Mouse (Mus musculus) liver, embryonic 13.5 days (tissue): ENCODE data around the gene Rhog. TPM values are rescaled to one million over a fixed set of nuclear protein-coding genes. Genes with fewer than 3 reads are reported as not detected.
A peak's percentile ranks its signal among the peaks of the same experiment; 100 is the strongest.

Experiments
- ATAC-seq: fragments of 200-750 bp; cut with Nextera tagmentation; 2 replicates; pipeline ENCODE4 v1.8.0; 2017; ENCODE audit warnings: low read depth, mild to moderate bottlenecking, moderate number of reproducible peaks, moderate library complexity
- DNase-seq: peaks from one replicate; pipeline ENCODE4 v3.0.0; 2022
- H3K27ac ChIP-seq: fragments of 300-500 bp; sonication (generic); 2 replicates; pipeline ENCODE4 v1.5.1; 2015; ENCODE audit warnings: moderate library complexity, mild to moderate bottlenecking, inconsistent platforms
- H3K27me3 ChIP-seq: fragments of 300-500 bp; sonication (generic); 2 replicates; pipeline ENCODE4 v1.6.1; 2015; ENCODE audit warnings: mild to moderate bottlenecking, inconsistent platforms
- H3K36me3 ChIP-seq: fragments of 300-500 bp; sonication (generic); 2 replicates; pipeline ENCODE4 v1.6.1; 2015; ENCODE audit warnings: mild to moderate bottlenecking, inconsistent platforms
- H3K4me1 ChIP-seq: fragments of 300-500 bp; sonication (generic); replicated peaks from 2 replicates; pipeline ENCODE4 v1.6.1; 2015; ENCODE audit warnings: inconsistent platforms
- H3K4me2 ChIP-seq: fragments of 300-500 bp; sonication (generic); 2 replicates; pipeline ENCODE4 v1.6.1; 2015; ENCODE audit warnings: inconsistent platforms, mild to moderate bottlenecking, moderate library complexity
- H3K4me3 ChIP-seq: fragments of 300-500 bp; sonication (generic); replicated peaks from 2 replicates; pipeline ENCODE4 v1.5.1; 2015; ENCODE audit warnings: mild to moderate bottlenecking, inconsistent platforms
- H3K9ac ChIP-seq: fragments of 300-500 bp; sonication (generic); 2 replicates; pipeline ENCODE4 v1.6.1; 2015; ENCODE audit warnings: mild to moderate bottlenecking, inconsistent platforms
- H3K9me3 ChIP-seq: fragments of 300-500 bp; sonication (generic); replicated peaks from 2 replicates; pipeline ENCODE4 v1.6.1; 2016; ENCODE audit warnings: inconsistent platforms
- WGBS: fragments of 180-500 bp; shearing (Covaris S2); methylation state at CpG from one replicate; pipeline ENCODE4 v1.1.7; 2015; ENCODE audit not compliant: insufficient replicate concordance; 5-methylcytosine and 5-hydroxymethylcytosine counted together
- polyA plus RNA-seq: library from polyadenylated mRNA; unstranded; fragments of >200 nt; fragmentation: Nextera tagmentation; extraction: Ambion mirVana; gene quantifications from 2 replicates; pipeline ENCODE4 v1.2.1, GENCODE M21; 2015

The Rhog gene
- polyA plus RNA-seq, 1 experiment from 2014 or later = 56.0 TPM

GRCm38 (mm10) chr7:102211071-102211470 is 44.8 kb downstream of the Rhog start:
- Histone ChIP-seq H3K4me3 (peak overlapping the region; percentile 92), H3K27ac (peak overlapping the region; percentile 88), H3K4me2 (peak overlapping the region; percentile 85), H3K9me3 (no peaks in the 10 kb centered on the region), H3K4me1 (peaks cover 27% of the 10 kb centered on the region), H3K36me3 (0 out of 2 replicates have a peak, but pooled peaks cover 4% of the 10 kb centered on the region), H3K27me3 (no peaks in the 10 kb centered on the region), H3K9ac (peak overlapping the region; percentile 79)
- WGBS = 42% methylated on average over 3 of the region's 3 CpGs
- ATAC-seq (no peak), DNase-seq (no peak)

GRCm38 (mm10) chr7:102209756-102210721 is 45.8 kb downstream of the Rhog start, which contains the start of the genes Nup98 and Pgap2:
Gene Nup98, minus strand, starts transcription at chr7:102210176.
Gene Pgap2, plus strand, starts transcription at chr7:102210208.
- Histone ChIP-seq H3K9ac (peak within 1 kb of the TSS; percentile 91), H3K4me3 (peak within 1 kb of the TSS; percentile 92), H3K9me3 (no peaks in the 10 kb centered on the region), H3K4me1 (peaks cover 35% of the 10 kb centered on the region), H3K27ac (peak within 1 kb of the TSS; percentile 88), H3K4me2 (peak within 1 kb of the TSS; percentile 85), H3K36me3 (0 out of 2 replicates have a peak, but pooled peaks cover 4% of the 10 kb centered on the region), H3K27me3 (no peaks in the 10 kb centered on the region)
- peak; percentile 98 for DNase-seq
- WGBS = under 1% methylated on average over 86 of the region's 87 CpGs
- peak; percentile 95 for ATAC-seq

GRCm38 (mm10) chr7:102208806-102209363 is 47.0 kb downstream of the Rhog start:
- DNase-seq = no peak
- H3K27ac ChIP-seq = peak overlapping the region; percentile 88

GRCm38 (mm10) chr7:102205646-102206045 is 50.2 kb downstream of the Rhog start:
- Histone ChIP-seq H3K4me1 (peaks cover 56% of the 10 kb centered on the region), H3K4me2 (peak overlapping the region; percentile 28), H3K4me3 (no peak overlapping the region), H3K36me3 (peaks cover 13% of the 10 kb centered on the region), H3K27me3 (no peaks in the 10 kb centered on the region), H3K9me3 (no peaks in the 10 kb centered on the region), H3K27ac (peak overlapping the region; percentile 26), H3K9ac (no peak overlapping the region; the same call in 1 of the 2 replicates)
- peak; percentile 32 for ATAC-seq
- DNase-seq = peak; percentile 59
- WGBS = 9% methylated on average over 1 of the region's 1 CpGs

More at GRCm38 (mm10) chr7:102208806-102209363, 47.0 kb downstream of the Rhog start:
- peaks cover 13% of the 10 kb centered on the region for H3K36me3 ChIP-seq
- peak overlapping the region; percentile 82 for H3K4me2 ChIP-seq
- H3K9me3 ChIP-seq = no peaks in the 10 kb centered on the region
- peaks cover 46% of the 10 kb centered on the region for H3K4me1 ChIP-seq
- ATAC-seq = no peak
- H3K27me3 ChIP-seq = no peaks in the 10 kb centered on the region
- peak overlapping the region; percentile 91 for H3K9ac ChIP-seq
- peak overlapping the region; percentile 92 for H3K4me3 ChIP-seq
- WGBS = 32% methylated on average over 4 of the region's 4 CpGs

GRCm38 (mm10) chr7:102204296-102204857 is 51.5 kb downstream of the Rhog start:
- Histone ChIP-seq H3K36me3 (peaks cover 13% of the 10 kb centered on the region), H3K4me1 (peaks cover 56% of the 10 kb centered on the region), H3K4me2 (no peak overlapping the region), H3K27ac (no peak overlapping the region; the same call in 1 of the 2 replicates), H3K27me3 (no peaks in the 10 kb centered on the region), H3K4me3 (no peak overlapping the region), H3K9ac (no peak overlapping the region), H3K9me3 (no peaks in the 10 kb centered on the region)
- WGBS = 77% methylated on average over 3 of the region's 3 CpGs
- no peak for DNase-seq
- no peak for ATAC-seq

GRCm38 (mm10) chr7:102200996-102201785 is 54.7 kb downstream of the Rhog start:
- no peaks in the 10 kb centered on the region for H3K27me3 ChIP-seq
- no peaks in the 10 kb centered on the region for H3K9me3 ChIP-seq
- H3K4me1 ChIP-seq = peaks cover 35% of the 10 kb centered on the region
- peaks cover 10% of the 10 kb centered on the region for H3K36me3 ChIP-seq
- ATAC-seq (no peak), DNase-seq (no peak)
- no peak overlapping the region for H3K4me3 ChIP-seq
- no peak overlapping the region for H3K9ac ChIP-seq
- no peak overlapping the region for H3K27ac ChIP-seq
- H3K4me2 ChIP-seq = no peak overlapping the region

GRCm38 (mm10) chr7:102200576-102200975 is 55.3 kb downstream of the Rhog start:
- ATAC-seq (no peak), DNase-seq (no peak)
- 80% methylated on average over 3 of the region's 3 CpGs for WGBS

GRCm38 (mm10) chr7:102192356-102192755 is 63.5 kb downstream of the Rhog start:
- no peak for ATAC-seq
- no peak overlapping the region for H3K27ac ChIP-seq
- H3K9ac ChIP-seq = no peak overlapping the region
- H3K4me1 ChIP-seq = no peaks in the 10 kb centered on the region; the same call in 1 of the 2 replicates
- WGBS = 84% methylated on average over 1 of the region's 1 CpGs
- DNase-seq = no peak
- H3K9me3 ChIP-seq = no peaks in the 10 kb centered on the region
- no peaks in the 10 kb centered on the region for H3K27me3 ChIP-seq
- H3K4me2 ChIP-seq = no peak overlapping the region
- H3K4me3 ChIP-seq = no peak overlapping the region
- H3K36me3 ChIP-seq = peaks cover 63% of the 10 kb centered on the region

More at GRCm38 (mm10) chr7:102200576-102200975, 55.3 kb downstream of the Rhog start:
- no peak overlapping the region for H3K4me3 ChIP-seq
- no peak overlapping the region for H3K9ac ChIP-seq
- H3K36me3 ChIP-seq = peaks cover 10% of the 10 kb centered on the region
- H3K4me2 ChIP-seq = no peak overlapping the region
- H3K9me3 ChIP-seq = no peaks in the 10 kb centered on the region
- no peaks in the 10 kb centered on the region for H3K27me3 ChIP-seq
- no peak overlapping the region for H3K27ac ChIP-seq
- peaks cover 29% of the 10 kb centered on the region for H3K4me1 ChIP-seq
